Mouse (Mus musculus) R1 (cell line): ENCODE measurements around the gene Cfap45.

Experiments
- DNase-seq: peaks from one replicate; pipeline ENCODE4 v3.0.0-alpha.2; 2018; ENCODE audit warnings: low read depth, low spot score

Gene Cfap45

GRCm38 (mm10) chr1:172562641-172563464 lies 42.3 kb downstream of the Cfap45 start:
- DNase-seq, result peak; percentile 86

GRCm38 (mm10) chr1:172563465-172563828 lies 42.8 kb downstream of the Cfap45 start:
- DNase-seq, result no peak

GRCm38 (mm10) chr1:172566131-172566530 lies 45.5 kb downstream of the Cfap45 start:
- no peak for DNase-seq

- no peak for DNase-seq
Observed at GRCm38 (mm10) chr1:172567758-172568157, 47.2 kb downstream of the Cfap45 start.

- no peak for DNase-seq
Observed at GRCm38 (mm10) chr1:172580116-172580515, 59.5 kb downstream of the Cfap45 start.

GRCm38 (mm10) chr1:172582436-172582835 lies 61.8 kb downstream of the Cfap45 start:
- DNase-seq, result no peak

- no peak for DNase-seq
Observed at GRCm38 (mm10) chr1:172584271-172584670, 63.7 kb downstream of the Cfap45 start.

GRCm38 (mm10) chr1:172585026-172585425 lies 64.4 kb downstream of the Cfap45 start:
- no peak for DNase-seq

GRCm38 (mm10) chr1:172585612-172586567 lies 65.3 kb downstream of the Cfap45 start:
- DNase-seq, result no peak

- DNase-seq, result no peak
Observed at GRCm38 (mm10) chr1:172590385-172590784, 69.8 kb downstream of the Cfap45 start, which contains the start of gene Slamf8. Gene Slamf8, minus strand, starts transcription at chr1:172590568.

GRCm38 (mm10) chr1:172593321-172593720 lies 72.7 kb downstream of the Cfap45 start:
- no peak for DNase-seq

GRCm38 (mm10) chr1:172593956-172594355 lies 73.4 kb downstream of the Cfap45 start:
- DNase-seq, result no peak

GRCm38 (mm10) chr1:172594495-172594894 lies 73.9 kb downstream of the Cfap45 start:
- peak; percentile 61 for DNase-seq
